Mouse (Mus musculus): Measurements from ENCODE around the gene 1700056E22Rik.

1700056E22Rik gene

GRCm38 (mm10) chr1:184034011-184034557, at the start of gene 1700056E22Rik:
1700056E22Rik (minus strand) TSS chr1:184034301.
- peak; percentile 97 for DNase-seq (ENCODE audit: extremely low read depth, low read depth)

- no peak for DNase-seq (ENCODE audit: extremely low read depth, low read depth)
Observed at GRCm38 (mm10) chr1:184083166-184083565, 49.1 kb upstream of the 1700056E22Rik start.

- DNase-seq (ENCODE audit: extremely low read depth, low read depth) = no peak
Observed at GRCm38 (mm10) chr1:184082661-184083060, 48.6 kb upstream of the 1700056E22Rik start.

- peak; percentile 54 for DNase-seq (ENCODE audit: extremely low read depth, low read depth)
Observed at GRCm38 (mm10) chr1:184079304-184079703, 45.2 kb upstream of the 1700056E22Rik start.

GRCm38 (mm10) chr1:184076756-184077155, 42.7 kb upstream of the 1700056E22Rik start:
- no peak for DNase-seq (ENCODE audit: extremely low read depth, low read depth)

GRCm38 (mm10) chr1:184076065-184076464, 42.0 kb upstream of the 1700056E22Rik start:
- DNase-seq (ENCODE audit: extremely low read depth, low read depth) = no peak

- no peak for DNase-seq (ENCODE audit: extremely low read depth, low read depth)
Observed at GRCm38 (mm10) chr1:184068971-184069370, 34.9 kb upstream of the 1700056E22Rik start.

GRCm38 (mm10) chr1:184067704-184068558, 33.8 kb upstream of the 1700056E22Rik start:
- no peak for DNase-seq (ENCODE audit: extremely low read depth, low read depth)

- no peak for DNase-seq (ENCODE audit: extremely low read depth, low read depth)
Observed at GRCm38 (mm10) chr1:184066460-184067287, 32.6 kb upstream of the 1700056E22Rik start.

- no peak for DNase-seq (ENCODE audit: extremely low read depth, low read depth)
Observed at GRCm38 (mm10) chr1:184065589-184066361, 31.7 kb upstream of the 1700056E22Rik start.

GRCm38 (mm10) chr1:184064306-184064705, 30.2 kb upstream of the 1700056E22Rik start:
- DNase-seq (ENCODE audit: extremely low read depth, low read depth) = no peak

GRCm38 (mm10) chr1:184061901-184062300, 27.8 kb upstream of the 1700056E22Rik start:
- no peak for DNase-seq (ENCODE audit: extremely low read depth, low read depth)

- no peak for DNase-seq (ENCODE audit: extremely low read depth, low read depth)
Observed at GRCm38 (mm10) chr1:184060828-184061734, 27.0 kb upstream of the 1700056E22Rik start.

GRCm38 (mm10) chr1:184060381-184060780, 26.3 kb upstream of the 1700056E22Rik start:
- DNase-seq (ENCODE audit: extremely low read depth, low read depth) = no peak

- no peak for DNase-seq (ENCODE audit: extremely low read depth, low read depth)
Observed at GRCm38 (mm10) chr1:184059814-184060213, 25.7 kb upstream of the 1700056E22Rik start.

- no peak for DNase-seq (ENCODE audit: extremely low read depth, low read depth)
Observed at GRCm38 (mm10) chr1:184058206-184058605, 24.1 kb upstream of the 1700056E22Rik start.

GRCm38 (mm10) chr1:184054176-184054575, 20.1 kb upstream of the 1700056E22Rik start:
- DNase-seq (ENCODE audit: extremely low read depth, low read depth) = no peak

GRCm38 (mm10) chr1:184053711-184054110, 19.6 kb upstream of the 1700056E22Rik start:
- DNase-seq (ENCODE audit: extremely low read depth, low read depth) = no peak

GRCm38 (mm10) chr1:184053141-184053540, 19.0 kb upstream of the 1700056E22Rik start:
- DNase-seq (ENCODE audit: extremely low read depth, low read depth) = no peak

- DNase-seq (ENCODE audit: extremely low read depth, low read depth) = no peak
Observed at GRCm38 (mm10) chr1:184052331-184052730, 18.2 kb upstream of the 1700056E22Rik start.
